Mouse (Mus musculus) adrenal gland, adult (tissue): ENCODE measurements around the gene Cep350.
A peak's percentile ranks its signal among the peaks of the same experiment; 100 is the strongest.
"Not testable (repeated sequence)": the region's sequence is repeated elsewhere in the genome, so short reads cannot be mapped to it uniquely, and the experiment has no call there.

ENCODE experiments used
- DNase-seq, 2 experiments: peaks; one replicate each; pipeline ENCODE4 v3.0.0; 2022 to 2023; ENCODE audit warnings: low spot score in 1 of 2; ENCODE audit not compliant: inconsistent age in 2 of 2

The Cep350 gene

GRCm38 (mm10) chr1:155894382-155894781 lies 78.7 kb downstream of the Cep350 start:
- no peak for DNase-seq

- DNase-seq: no peak
Observed at GRCm38 (mm10) chr1:155886846-155887245, 86.2 kb downstream of the Cep350 start.

GRCm38 (mm10) chr1:155882646-155883231 lies 90.3 kb downstream of the Cep350 start:
- DNase-seq: not testable (repeated sequence)

- DNase-seq: no peak
Observed at GRCm38 (mm10) chr1:155879596-155879995, 93.5 kb downstream of the Cep350 start.

- DNase-seq: peak in 1 of 2 experiments; percentile 35
Observed at GRCm38 (mm10) chr1:155862967-155863366, 110.1 kb downstream of the Cep350 start.

- no peak for DNase-seq
Observed at GRCm38 (mm10) chr1:155854926-155855702, 117.9 kb downstream of the Cep350 start.

- no peak for DNase-seq
Observed at GRCm38 (mm10) chr1:155853009-155853408, 120.0 kb downstream of the Cep350 start.

GRCm38 (mm10) chr1:155844235-155844634 lies 128.8 kb downstream of the Cep350 start:
- no peak for DNase-seq

GRCm38 (mm10) chr1:155843538-155843937 lies 129.5 kb downstream of the Cep350 start:
- DNase-seq: no peak

- DNase-seq: no peak
Observed at GRCm38 (mm10) chr1:155835667-155836066, 137.4 kb downstream of the Cep350 start.

GRCm38 (mm10) chr1:155833610-155834009 lies 139.4 kb downstream of the Cep350 start:
- DNase-seq: no peak

GRCm38 (mm10) chr1:155831958-155832357 lies 141.1 kb downstream of the Cep350 start:
- DNase-seq: no peak

GRCm38 (mm10) chr1:155830861-155831260 lies 142.2 kb downstream of the Cep350 start:
- peak; percentile 29 to 70 for DNase-seq

- no peak for DNase-seq
Observed at GRCm38 (mm10) chr1:155827703-155828295, 145.3 kb downstream of the Cep350 start.

- no peak for DNase-seq
Observed at GRCm38 (mm10) chr1:155826803-155827395, 146.2 kb downstream of the Cep350 start.

- DNase-seq: no peak
Observed at GRCm38 (mm10) chr1:155825940-155826716, 146.9 kb downstream of the Cep350 start.

GRCm38 (mm10) chr1:155820646-155821045 lies 152.4 kb downstream of the Cep350 start:
- DNase-seq: no peak

GRCm38 (mm10) chr1:155816167-155816566 lies 156.9 kb downstream of the Cep350 start:
- DNase-seq: no peak

- DNase-seq: peak; percentile 91 to 97
Observed at GRCm38 (mm10) chr1:155812581-155813499, 160.2 kb downstream of the Cep350 start, which contains the start of gene Qsox1. Qsox1 (minus strand) TSS chr1:155812889.
